Mouse (Mus musculus) heart, embryonic 14.5 days (tissue): ENCODE measurements around the gene Htra1. TPM values are rescaled to one million over a fixed set of nuclear protein-coding genes. Genes with fewer than 3 reads are reported as not detected.

ENCODE experiments used
- ATAC-seq: fragments of 200-750 bp; cut with Nextera tagmentation; 2 replicates; pipeline ENCODE4 v1.8.0; 2017; ENCODE audit warnings: low read depth, moderate TSS enrichment; ENCODE audit not compliant: insufficient number of reproducible peaks, insufficient read depth, low FRiP score
- H3K27ac ChIP-seq, 2 experiments: fragments of 200-500 bp in 1 of 2; fragments of 300-500 bp in 1 of 2; sonication (generic) in 1 of 2; replicated peaks in 1 of 2; 2 replicates each; pipeline ENCODE4 v1.5.1; 2012 to 2014; ENCODE audit warnings: low read depth in 2 of 2, low read length in 2 of 2, control low read depth in 1 of 2, mild to moderate bottlenecking in 1 of 2, mixed read lengths in 1 of 2; ENCODE audit not compliant: control insufficient read depth in 1 of 2, insufficient read depth in 1 of 2
- H3K27me3 ChIP-seq: fragments of 300-500 bp; sonication (generic); 2 replicates; pipeline ENCODE4 v1.6.1; 2014; ENCODE audit warnings: mild to moderate bottlenecking, low read length, control low read depth; ENCODE audit not compliant: control insufficient read depth, insufficient read depth
- H3K36me3 ChIP-seq: fragments of 300-500 bp; sonication (generic); 2 replicates; pipeline ENCODE4 v1.6.1; 2014; ENCODE audit warnings: mild to moderate bottlenecking, control low read depth, low read length, mixed read lengths; ENCODE audit not compliant: control insufficient read depth, insufficient read depth
- H3K4me1 ChIP-seq, 2 experiments: fragments of 200-500 bp in 1 of 2; fragments of 300-500 bp in 1 of 2; sonication (generic) in 1 of 2; 2 replicates each; pipeline ENCODE4 v1.6.1; 2012 to 2014; ENCODE audit warnings: low read length in 2 of 2, control low read depth in 1 of 2, mixed read lengths in 1 of 2; ENCODE audit not compliant: control insufficient read depth in 2 of 2, insufficient read depth in 2 of 2
- H3K4me2 ChIP-seq: fragments of 300-500 bp; sonication (generic); 2 replicates; pipeline ENCODE4 v1.6.1; 2014; ENCODE audit warnings: mild to moderate bottlenecking, low read length
- H3K4me3 ChIP-seq, 2 experiments: fragments of 200-500 bp in 1 of 2; fragments of 300-500 bp in 1 of 2; sonication (generic) in 1 of 2; 2 replicates each; pipeline ENCODE4 v1.5.1; 2012 to 2014; ENCODE audit warnings: low read length in 2 of 2, mild to moderate bottlenecking in 2 of 2, control low read depth in 1 of 2, low read depth in 1 of 2, moderate library complexity in 1 of 2; ENCODE audit not compliant: control insufficient read depth in 1 of 2, insufficient read depth in 1 of 2
- H3K9ac ChIP-seq: fragments of 300-500 bp; sonication (generic); 2 replicates; pipeline ENCODE4 v1.6.1; 2014; ENCODE audit warnings: mild to moderate bottlenecking, low read length
- H3K9me3 ChIP-seq: fragments of 300-500 bp; sonication (generic); 2 replicates; pipeline ENCODE4 v1.6.1; 2016; ENCODE audit warnings: low read length, control low read depth; ENCODE audit not compliant: control insufficient read depth
- WGBS: fragments of 180-500 bp; shearing (Covaris S2); extraction: QIAGEN DNeasy Blood & Tissue Kit; methylation state at CpG from one replicate; pipeline ENCODE4 v1.1.7; 2014; 5-methylcytosine and 5-hydroxymethylcytosine counted together
- polyA plus RNA-seq: library from polyadenylated mRNA; unstranded; fragments of >200 nt; fragmentation: Nextera tagmentation; extraction: Ambion mirVana; gene quantifications from 2 replicates; pipeline ENCODE4 v1.2.1, GENCODE M21; 2014

Gene Htra1
- polyA plus RNA-seq, 1 experiment from 2014 or later = 73.5 TPM

DNA sequence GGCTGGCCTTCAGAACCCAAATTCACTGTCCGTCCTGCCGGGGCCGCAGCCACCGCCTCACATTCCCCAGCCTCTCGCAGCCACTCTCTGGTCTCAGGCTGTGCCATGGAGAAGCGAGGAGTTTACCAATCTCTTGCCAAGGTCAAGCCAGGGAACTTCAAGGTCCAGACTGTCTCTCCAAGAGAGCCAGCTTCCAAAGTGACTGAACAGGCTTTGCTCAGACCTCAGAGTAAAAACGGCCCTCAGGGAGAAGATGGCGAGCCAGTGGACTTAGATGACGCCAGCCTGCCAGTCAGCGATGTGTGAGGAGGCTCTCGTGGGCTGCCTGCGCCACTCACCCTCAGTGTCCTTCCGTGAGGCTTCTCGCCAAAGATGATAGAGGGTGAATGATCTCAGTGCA is 25.1 kb upstream of the Htra1 start:
- Histone ChIP-seq H3K36me3 (peaks cover 74% of the 10 kb centered on the region), H3K27me3 (no peaks in the 10 kb centered on the region), H3K9ac (no peak overlapping the region), H3K4me2 (no peak overlapping the region), H3K4me3 (no peak overlapping the region), H3K9me3 (no peaks in the 10 kb centered on the region), H3K27ac (no peak overlapping the region), H3K4me1 (no peaks in the 10 kb centered on the region)
- no peak for ATAC-seq
- 88% methylated on average over 14 of the region's 14 CpGs for WGBS

DNA sequence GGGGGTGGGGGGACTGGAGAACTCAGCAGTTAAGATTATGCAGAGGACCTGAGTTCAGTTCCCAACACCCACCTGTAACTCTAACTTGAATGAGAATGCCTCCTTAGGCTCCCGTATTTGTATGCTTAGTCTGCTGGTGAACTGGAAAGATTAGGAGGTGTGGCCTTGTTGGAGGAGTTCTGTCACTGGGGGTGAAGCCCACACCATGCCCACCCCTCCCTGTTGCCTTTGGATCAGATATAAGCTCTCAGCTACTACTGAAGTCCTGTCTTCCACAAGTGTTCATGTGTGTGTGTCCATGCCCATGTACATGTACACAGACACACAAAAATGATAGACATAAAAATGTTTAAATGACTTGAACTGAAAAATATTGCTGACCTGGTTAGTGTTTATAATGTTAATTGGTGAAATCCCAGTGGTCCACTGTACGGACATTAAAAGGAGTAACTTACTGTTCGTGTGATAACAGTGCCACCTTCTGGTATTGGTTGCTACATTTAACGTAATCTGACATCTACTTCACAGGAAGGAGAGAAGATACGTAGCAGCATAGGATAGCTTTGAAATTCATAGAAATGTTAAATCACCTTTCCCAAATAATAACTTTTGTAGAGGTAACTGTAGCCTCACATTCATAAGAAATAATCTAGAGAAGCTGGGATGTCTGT is 21.1 kb upstream of the Htra1 start:
- Histone ChIP-seq H3K4me1 (no peaks in the 10 kb centered on the region), H3K27me3 (no peaks in the 10 kb centered on the region), H3K27ac (no peak overlapping the region), H3K4me3 (no peak overlapping the region), H3K36me3 (peaks cover 40% of the 10 kb centered on the region), H3K4me2 (no peak overlapping the region), H3K9ac (no peak overlapping the region), H3K9me3 (no peaks in the 10 kb centered on the region)
- ATAC-seq = no peak
- WGBS = 40% methylated on average over 5 of the region's 5 CpGs

DNA sequence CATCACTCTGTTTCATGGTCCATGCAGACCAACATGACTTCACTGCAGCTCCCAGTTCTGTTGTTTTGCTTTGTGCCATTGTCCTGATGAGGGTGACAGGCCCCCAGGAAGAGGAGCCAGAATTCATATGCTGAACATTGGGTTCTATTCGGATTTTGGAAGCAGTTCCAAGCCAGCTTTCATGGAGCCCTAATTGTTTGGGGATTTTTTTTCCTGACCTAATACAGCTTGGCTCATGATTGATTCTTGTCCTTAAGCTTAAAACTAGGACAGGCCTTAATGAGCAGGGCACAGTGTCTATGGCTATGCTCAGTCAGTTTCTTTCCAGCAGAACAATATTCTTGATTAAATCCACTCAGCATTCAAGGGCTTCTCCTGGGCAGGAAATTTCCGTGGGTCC is 17.7 kb upstream of the Htra1 start:
- H3K9ac ChIP-seq = no peak overlapping the region
- no peak for ATAC-seq
- H3K36me3 ChIP-seq = peaks cover 9% of the 10 kb centered on the region; the same call in 1 of the 2 replicates
- H3K4me2 ChIP-seq = no peak overlapping the region
- no peaks in the 10 kb centered on the region for H3K9me3 ChIP-seq
- WGBS = 64% methylated on average over 2 of the region's 2 CpGs
- no peak overlapping the region for H3K4me3 ChIP-seq
- no peaks in the 10 kb centered on the region for H3K27me3 ChIP-seq
- no peak overlapping the region for H3K27ac ChIP-seq
- no peaks in the 10 kb centered on the region for H3K4me1 ChIP-seq

DNA sequence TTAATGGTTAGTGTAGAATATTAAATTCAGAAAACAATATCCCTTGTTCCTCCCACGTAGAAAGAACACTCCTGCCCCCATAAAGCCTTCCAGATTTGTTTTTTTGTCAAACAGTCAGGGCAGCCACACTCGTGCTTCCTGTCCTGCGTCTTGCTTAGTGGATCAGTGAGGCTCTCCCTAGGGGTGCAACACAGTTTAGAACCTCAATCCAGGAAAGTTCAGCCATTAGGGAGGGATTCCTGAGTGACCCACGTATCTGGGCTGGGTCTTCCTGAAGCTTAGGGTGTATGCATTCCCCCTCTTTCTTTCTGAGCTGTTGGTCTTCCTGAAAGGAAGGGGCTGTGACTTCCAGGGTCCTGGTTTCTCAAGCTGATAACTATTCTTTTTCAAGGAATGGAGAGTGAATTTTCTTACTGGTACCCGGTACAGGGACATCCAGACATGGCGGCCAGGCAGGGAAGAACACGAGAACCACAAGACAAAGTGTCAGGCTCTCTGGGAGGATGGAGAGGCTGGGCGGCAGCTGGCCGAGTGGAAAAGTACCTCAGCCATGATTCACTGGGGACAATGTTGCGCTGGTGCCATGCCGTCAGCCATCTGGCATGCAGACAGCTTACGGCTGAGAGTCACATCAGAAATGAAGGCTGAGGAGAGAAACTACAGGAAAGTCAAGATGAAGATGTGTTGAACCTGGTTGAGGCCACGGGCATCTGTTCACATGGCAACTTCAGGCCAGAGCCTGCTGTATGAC is 12.8 kb upstream of the Htra1 start:
- WGBS = 64% methylated on average over 13 of the region's 13 CpGs
- no peaks in the 10 kb centered on the region for H3K36me3 ChIP-seq
- H3K9me3 ChIP-seq = no peaks in the 10 kb centered on the region
- H3K4me3 ChIP-seq = no peak overlapping the region
- H3K4me2 ChIP-seq = no peak overlapping the region
- H3K27me3 ChIP-seq = no peaks in the 10 kb centered on the region
- H3K4me1 ChIP-seq = peaks cover 0 to 3% of the 10 kb centered on the region in 2 experiments; a peak in 2 of 4 replicates
- peak overlapping the region; percentile 16 to 28; a peak in 1 of 4 replicates for H3K27ac ChIP-seq
- no peak for ATAC-seq
- no peak overlapping the region for H3K9ac ChIP-seq

DNA sequence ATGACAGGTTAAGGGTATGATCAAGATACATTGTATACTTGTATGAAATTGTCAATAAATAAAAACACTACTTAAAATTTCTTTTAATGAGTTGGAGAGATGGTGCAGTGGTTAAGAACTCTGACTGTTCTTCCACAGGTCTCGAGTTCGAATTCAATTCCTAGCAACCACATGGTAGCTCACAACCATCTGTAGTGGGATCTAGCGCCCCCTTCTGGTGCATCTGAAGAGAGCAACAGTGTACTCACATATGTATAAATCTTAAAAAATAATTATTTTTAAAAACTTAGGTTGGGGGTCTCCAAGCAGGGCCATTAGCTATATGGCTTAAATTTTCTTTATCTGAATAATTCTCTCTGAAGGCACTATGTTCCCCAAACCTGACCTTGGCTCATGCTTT is 5.5 kb upstream of the Htra1 start:
- peaks cover 4 to 5% of the 10 kb centered on the region in 2 experiments; a peak in 3 of 4 replicates for H3K4me1 ChIP-seq
- no peak overlapping the region for H3K4me3 ChIP-seq
- H3K36me3 ChIP-seq = no peaks in the 10 kb centered on the region
- no peak overlapping the region for H3K27ac ChIP-seq
- no peak overlapping the region for H3K9ac ChIP-seq
- WGBS = 61% methylated on average over 3 of the region's 3 CpGs
- H3K27me3 ChIP-seq = peaks cover 26% of the 10 kb centered on the region
- no peak for ATAC-seq
- H3K9me3 ChIP-seq = no peaks in the 10 kb centered on the region; the same call in 1 of the 2 replicates
- no peak overlapping the region for H3K4me2 ChIP-seq

DNA sequence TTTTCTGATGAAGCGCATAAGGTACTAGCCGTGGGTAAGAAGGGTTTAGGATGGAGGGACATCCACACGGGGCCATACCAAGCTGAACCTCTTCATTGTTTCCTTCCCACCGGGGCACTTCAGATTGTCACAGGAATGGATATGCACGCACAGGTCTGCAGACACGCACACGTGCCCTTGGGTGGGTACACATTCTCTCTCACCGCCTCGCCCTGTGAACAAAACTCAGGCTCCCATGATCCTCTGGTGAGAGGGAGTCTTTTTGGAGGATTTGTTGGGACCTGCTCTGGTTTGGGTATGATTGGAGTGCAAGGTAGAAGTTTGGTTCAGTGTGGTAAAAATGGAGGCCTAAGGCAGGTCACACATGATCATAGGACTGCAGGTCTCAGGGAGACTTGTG is 3.0 kb upstream of the Htra1 start:
- ATAC-seq = no peak
- peaks cover 33% of the 10 kb centered on the region for H3K27me3 ChIP-seq
- WGBS = 82% methylated on average over 9 of the region's 9 CpGs

DNA sequence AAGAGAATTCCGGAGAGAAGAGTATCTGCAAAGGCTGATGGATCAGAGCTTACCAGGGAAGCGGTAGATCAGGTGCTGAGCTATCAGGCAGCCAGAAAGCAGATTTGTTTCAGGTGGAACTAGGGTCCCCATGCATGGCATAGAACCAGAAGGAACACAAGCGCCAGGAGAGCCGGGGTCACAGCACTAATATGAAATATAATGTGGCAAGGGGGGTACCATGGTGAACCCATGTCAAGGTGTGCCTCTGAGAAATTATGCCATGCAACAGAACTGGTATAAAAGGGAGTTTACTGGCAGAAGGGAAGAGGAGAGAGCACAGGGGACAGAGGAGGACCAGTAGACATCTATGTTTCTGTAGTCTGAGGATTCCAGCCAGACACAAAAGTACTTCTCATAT is 1.3 kb upstream of the Htra1 start:
- Histone ChIP-seq H3K4me1 (peaks cover 17 to 19% of the 10 kb centered on the region in 2 experiments), H3K27ac (no peak overlapping the region), H3K4me3 (no peak overlapping the region), H3K9ac (no peak overlapping the region), H3K27me3 (peaks cover 33% of the 10 kb centered on the region), H3K4me2 (no peak overlapping the region), H3K36me3 (no peaks in the 10 kb centered on the region), H3K9me3 (no peaks in the 10 kb centered on the region; the same call in 1 of the 2 replicates)
- ATAC-seq = no peak
- WGBS = 72% methylated on average over 4 of the region's 4 CpGs

More for the DNA sequence above, 3.0 kb upstream of the Htra1 start:
- Histone ChIP-seq H3K9me3 (no peaks in the 10 kb centered on the region; the same call in 1 of the 2 replicates), H3K27ac (no peak overlapping the region), H3K4me3 (no peak overlapping the region), H3K4me2 (no peak overlapping the region), H3K9ac (no peak overlapping the region), H3K36me3 (no peaks in the 10 kb centered on the region), H3K4me1 (peaks cover 10 to 12% of the 10 kb centered on the region in 2 experiments)
